Mouse (Mus musculus) gonadal fat pad, adult 2 months (tissue): ENCODE measurements around the gene Tmem175. TPM values are rescaled to one million over a fixed set of nuclear protein-coding genes. Genes with fewer than 3 reads are reported as not detected.
A peak's percentile ranks its signal among the peaks of the same experiment; 100 is the strongest.
"Not testable (repeated sequence)": the region's sequence is repeated elsewhere in the genome, so short reads cannot be mapped to it uniquely, and the experiment has no call there.

Experiments
- DNase-seq: peaks from one replicate; pipeline ENCODE4 v3.0.0-alpha.2; 2012; ENCODE audit warnings: low read depth
- polyA plus RNA-seq: library from polyadenylated mRNA; depleted of rRNA; stranded (reverse); fragments of >200 nt; gene quantifications from 2 replicates; pipeline ENCODE4 v1.2.3, GENCODE M21; 2012; rRNA removed

The Tmem175 gene
- 51.2 and 55.5 TPM in 2 replicates for polyA plus RNA-seq

GRCm38 (mm10) chr5:108629634-108630483, at the start of gene Tmem175, which contains the start of gene Gak:
Gene Tmem175, plus strand, starts transcription at chr5:108629770.
Gene Gak, minus strand, starts transcription at chr5:108629755.
- DNase-seq = peak; percentile 57

- DNase-seq = no peak
Measured at GRCm38 (mm10) chr5:108581361-108581891, 48.1 kb upstream of the Tmem175 start.

- DNase-seq = peak; percentile 79
Measured at GRCm38 (mm10) chr5:108599923-108600322, 29.6 kb upstream of the Tmem175 start.

- no peak for DNase-seq
Measured at GRCm38 (mm10) chr5:108602537-108602936, 27.0 kb upstream of the Tmem175 start.

- DNase-seq = no peak
Measured at GRCm38 (mm10) chr5:108610426-108610825, 19.1 kb upstream of the Tmem175 start.

- no peak for DNase-seq
Measured at GRCm38 (mm10) chr5:108621870-108622269, 7.7 kb upstream of the Tmem175 start.

- no peak for DNase-seq
Measured at GRCm38 (mm10) chr5:108626050-108626660, 3.4 kb upstream of the Tmem175 start.

- DNase-seq = no peak
Measured at GRCm38 (mm10) chr5:108628891-108629633, 508 bp upstream of the Tmem175 start.

GRCm38 (mm10) chr5:108633676-108634075, 4.1 kb downstream of the Tmem175 start:
- no peak for DNase-seq

GRCm38 (mm10) chr5:108634088-108634487, 4.5 kb downstream of the Tmem175 start:
- not testable (repeated sequence) for DNase-seq

- no peak for DNase-seq
Measured at GRCm38 (mm10) chr5:108636172-108636571, 6.6 kb downstream of the Tmem175 start.

- no peak for DNase-seq
Measured at GRCm38 (mm10) chr5:108643674-108644073, 14.1 kb downstream of the Tmem175 start.

GRCm38 (mm10) chr5:108645651-108646342, 16.2 kb downstream of the Tmem175 start:
- no peak for DNase-seq

- no peak for DNase-seq
Measured at GRCm38 (mm10) chr5:108646343-108646660, 16.7 kb downstream of the Tmem175 start.

- DNase-seq = no peak
Measured at GRCm38 (mm10) chr5:108647311-108647710, 17.7 kb downstream of the Tmem175 start.

GRCm38 (mm10) chr5:108647820-108648465, 18.4 kb downstream of the Tmem175 start:
- DNase-seq = no peak

- DNase-seq = no peak
Measured at GRCm38 (mm10) chr5:108648937-108649576, 19.5 kb downstream of the Tmem175 start.

GRCm38 (mm10) chr5:108650341-108650740, 20.8 kb downstream of the Tmem175 start:
- DNase-seq = no peak

GRCm38 (mm10) chr5:108651136-108651720, 21.7 kb downstream of the Tmem175 start:
- DNase-seq = no peak

- DNase-seq = no peak
Measured at GRCm38 (mm10) chr5:108651823-108652222, 22.3 kb downstream of the Tmem175 start.
